Mouse (Mus musculus) layer of hippocampus, adult 9-11 months (tissue): ENCODE data around the gene Rad9a.
"Not testable (repeated sequence)": the region's sequence is repeated elsewhere in the genome, so short reads cannot be mapped to it uniquely, and the experiment has no call there.

Experiments
- DNase-seq: peaks from one replicate; pipeline ENCODE4 v3.0.0; 2022

Gene Rad9a

GRCm38 (mm10) chr19:4201291-4201909, at the start of gene Rad9a:
Gene Rad9a, minus strand, starts transcription at chr19:4201662.
- DNase-seq, result peak; percentile 98

GRCm38 (mm10) chr19:4248683-4249082, 47.2 kb upstream of the Rad9a start:
- not testable (repeated sequence) for DNase-seq

- no peak for DNase-seq
Observed at GRCm38 (mm10) chr19:4247010-4247409, 45.5 kb upstream of the Rad9a start.

- DNase-seq, result no peak
Observed at GRCm38 (mm10) chr19:4244775-4245174, 43.3 kb upstream of the Rad9a start.

- no peak for DNase-seq
Observed at GRCm38 (mm10) chr19:4242416-4242815, 41.0 kb upstream of the Rad9a start.

GRCm38 (mm10) chr19:4240247-4240668, 38.8 kb upstream of the Rad9a start:
- DNase-seq, result no peak

GRCm38 (mm10) chr19:4234548-4234947, 33.1 kb upstream of the Rad9a start:
- no peak for DNase-seq

- no peak for DNase-seq
Observed at GRCm38 (mm10) chr19:4232651-4233050, 31.2 kb upstream of the Rad9a start.

- DNase-seq, result peak; percentile 76
Observed at GRCm38 (mm10) chr19:4232186-4232572, 30.7 kb upstream of the Rad9a start.

GRCm38 (mm10) chr19:4231253-4232185, 30.1 kb upstream of the Rad9a start, which contains the start of gene Pold4:
Gene Pold4, plus strand, starts transcription at chr19:4231899.
- DNase-seq, result peak; percentile 99

GRCm38 (mm10) chr19:4230415-4230814, 29.0 kb upstream of the Rad9a start:
- no peak for DNase-seq

GRCm38 (mm10) chr19:4229451-4230076, 28.1 kb upstream of the Rad9a start:
- no peak for DNase-seq

GRCm38 (mm10) chr19:4228891-4229290, 27.4 kb upstream of the Rad9a start:
- DNase-seq, result no peak

GRCm38 (mm10) chr19:4227894-4228678, 26.6 kb upstream of the Rad9a start:
- DNase-seq, result no peak

GRCm38 (mm10) chr19:4227446-4227845, 26.0 kb upstream of the Rad9a start:
- DNase-seq, result no peak

GRCm38 (mm10) chr19:4226779-4227178, 25.3 kb upstream of the Rad9a start:
- no peak for DNase-seq

GRCm38 (mm10) chr19:4222165-4222564, 20.7 kb upstream of the Rad9a start:
- no peak for DNase-seq

GRCm38 (mm10) chr19:4220957-4221743, 19.7 kb upstream of the Rad9a start:
- DNase-seq, result no peak

GRCm38 (mm10) chr19:4220416-4220815, 19.0 kb upstream of the Rad9a start:
- no peak for DNase-seq

GRCm38 (mm10) chr19:4219943-4220342, 18.5 kb upstream of the Rad9a start:
- DNase-seq, result no peak

- no peak for DNase-seq
Observed at GRCm38 (mm10) chr19:4218784-4219183, 17.3 kb upstream of the Rad9a start.

- DNase-seq, result no peak
Observed at GRCm38 (mm10) chr19:4218293-4218692, 16.8 kb upstream of the Rad9a start.
